Mouse (Mus musculus) heart, postnatal 0 days (tissue): Measurements from ENCODE around the gene Vwa8. TPM values are rescaled to one million over a fixed set of nuclear protein-coding genes. Genes with fewer than 3 reads are reported as not detected.
A peak's percentile ranks its signal among the peaks of the same experiment; 100 is the strongest.

Experiments
- ATAC-seq: fragments of 200-750 bp; cut with Nextera tagmentation; 2 replicates; pipeline ENCODE4 v1.8.0; 2017; ENCODE audit warnings: low read depth, moderate number of reproducible peaks, moderate library complexity; ENCODE audit not compliant: insufficient read depth
- DNase-seq: peaks from one replicate; pipeline ENCODE4 v3.0.0-alpha.2; 2016; ENCODE audit warnings: low spot score
- H3K27ac ChIP-seq: fragments of 300-500 bp; sonication (generic); 2 replicates; pipeline ENCODE4 v1.5.1; 2014; ENCODE audit warnings: low read depth, mild to moderate bottlenecking
- H3K27me3 ChIP-seq: fragments of 300-500 bp; sonication (generic); 2 replicates; pipeline ENCODE4 v1.6.1; 2014; ENCODE audit warnings: low read length, mixed read lengths; ENCODE audit not compliant: control insufficient read depth, insufficient read depth
- H3K36me3 ChIP-seq: fragments of 300-500 bp; sonication (generic); replicated peaks from 2 replicates; pipeline ENCODE4 v1.6.1; 2014; ENCODE audit warnings: low read length, mixed read lengths; ENCODE audit not compliant: control insufficient read depth, insufficient read depth
- H3K4me1 ChIP-seq: fragments of 300-500 bp; sonication (generic); 2 replicates; pipeline ENCODE4 v1.6.1; 2014; ENCODE audit warnings: antibody characterized with exemption; ENCODE audit not compliant: control insufficient read depth, insufficient read depth
- H3K4me2 ChIP-seq: fragments of 300-500 bp; sonication (generic); 2 replicates; pipeline ENCODE4 v1.6.1; 2014; ENCODE audit warnings: low read depth, mild to moderate bottlenecking, low read length, moderate library complexity
- H3K4me3 ChIP-seq: fragments of 300-500 bp; sonication (generic); 2 replicates; pipeline ENCODE4 v1.5.1; 2014; ENCODE audit warnings: low read depth, low read length
- H3K9ac ChIP-seq: fragments of 300-500 bp; sonication (generic); replicated peaks from 2 replicates; pipeline ENCODE4 v1.6.1; 2014; ENCODE audit warnings: low read depth, low read length, mixed read lengths
- H3K9me3 ChIP-seq: fragments of 300-500 bp; sonication (generic); replicated peaks from 2 replicates; pipeline ENCODE4 v1.6.1; 2016; ENCODE audit warnings: low read length; ENCODE audit not compliant: control insufficient read depth
- CTCF ChIP-seq: IDR thresholded peaks from 2 replicates; pipeline ENCODE4 v1.5.1; 2016; ENCODE audit warnings: antibody characterized with exemption, control low read depth, low read depth
- EP300 ChIP-seq: IDR thresholded peaks from 2 replicates; pipeline ENCODE4 v1.6.1; 2016; ENCODE audit warnings: antibody characterized with exemption, low read depth
- WGBS: fragments of 180-500 bp; shearing (Covaris S2); extraction: QIAGEN DNeasy Blood & Tissue Kit; methylation state at CpG from one replicate; pipeline ENCODE4 v1.1.7; 2014; 5-methylcytosine and 5-hydroxymethylcytosine counted together
- polyA plus RNA-seq: library from polyadenylated mRNA; unstranded; fragments of >200 nt; fragmentation: Nextera tagmentation; extraction: Ambion mirVana; gene quantifications from 2 replicates; pipeline ENCODE4 v1.2.1, GENCODE M21; 2015
- total RNA-seq: library from RNA; depleted of rRNA; stranded (reverse); fragments of >200 nt; gene quantifications from 2 replicates; pipeline ENCODE4 v1.2.3, GENCODE M21; 2014; ENCODE audit warnings: low replicate concordance

Vwa8 gene
- total and polyA plus RNA-seq, 2 experiments from 2014 or later: 36.2 to 78.8 TPM

DNA sequence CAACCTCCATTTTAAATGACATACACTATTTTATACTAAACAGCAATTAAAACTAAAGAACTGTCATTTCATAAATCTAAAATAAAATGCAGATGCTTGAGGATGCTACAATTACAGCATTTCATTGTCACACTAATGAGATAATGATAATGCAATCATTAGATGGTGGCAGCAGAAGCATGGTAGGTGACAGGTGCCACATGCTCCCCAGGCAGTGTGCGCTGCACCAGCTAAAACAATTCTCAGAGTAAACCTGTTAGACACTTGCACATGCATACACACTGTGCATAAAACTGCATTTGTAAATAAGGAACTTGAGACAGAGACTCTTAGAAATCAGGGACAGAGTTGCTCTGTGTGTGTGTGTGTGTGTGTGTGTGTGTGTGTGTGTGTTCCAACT is 220.7 kb downstream of the Vwa8 start:
- Histone ChIP-seq H3K36me3 (no peaks in the 10 kb centered on the region), H3K9me3 (no peaks in the 10 kb centered on the region), H3K4me1 (no peaks in the 10 kb centered on the region), H3K27me3 (no peaks in the 10 kb centered on the region), H3K27ac (no peak overlapping the region), H3K4me3 (no peak overlapping the region), H3K9ac (no peak overlapping the region), H3K4me2 (no peak overlapping the region)
- no peak for ATAC-seq
- TF ChIP-seq CTCF: no peak
- TF ChIP-seq EP300: no peak
- WGBS: 97% methylated on average over 1 of the region's 1 CpGs
- DNase-seq: no peak

GRCm38 (mm10) chr14:79074786-79075185 is 225.9 kb downstream of the Vwa8 start:
- ATAC-seq: no peak
- DNase-seq: no peak
- Histone ChIP-seq H3K36me3 (no peaks in the 10 kb centered on the region), H3K4me2 (no peak overlapping the region), H3K4me3 (no peak overlapping the region), H3K27ac (no peak overlapping the region), H3K9me3 (no peaks in the 10 kb centered on the region), H3K9ac (no peak overlapping the region), H3K27me3 (no peaks in the 10 kb centered on the region), H3K4me1 (0 out of 2 replicates have a peak, but pooled peaks cover 8% of the 10 kb centered on the region)
- TF ChIP-seq EP300: no peak
- TF ChIP-seq CTCF: no peak
- 40% methylated on average over 8 of the region's 8 CpGs for WGBS

DNA sequence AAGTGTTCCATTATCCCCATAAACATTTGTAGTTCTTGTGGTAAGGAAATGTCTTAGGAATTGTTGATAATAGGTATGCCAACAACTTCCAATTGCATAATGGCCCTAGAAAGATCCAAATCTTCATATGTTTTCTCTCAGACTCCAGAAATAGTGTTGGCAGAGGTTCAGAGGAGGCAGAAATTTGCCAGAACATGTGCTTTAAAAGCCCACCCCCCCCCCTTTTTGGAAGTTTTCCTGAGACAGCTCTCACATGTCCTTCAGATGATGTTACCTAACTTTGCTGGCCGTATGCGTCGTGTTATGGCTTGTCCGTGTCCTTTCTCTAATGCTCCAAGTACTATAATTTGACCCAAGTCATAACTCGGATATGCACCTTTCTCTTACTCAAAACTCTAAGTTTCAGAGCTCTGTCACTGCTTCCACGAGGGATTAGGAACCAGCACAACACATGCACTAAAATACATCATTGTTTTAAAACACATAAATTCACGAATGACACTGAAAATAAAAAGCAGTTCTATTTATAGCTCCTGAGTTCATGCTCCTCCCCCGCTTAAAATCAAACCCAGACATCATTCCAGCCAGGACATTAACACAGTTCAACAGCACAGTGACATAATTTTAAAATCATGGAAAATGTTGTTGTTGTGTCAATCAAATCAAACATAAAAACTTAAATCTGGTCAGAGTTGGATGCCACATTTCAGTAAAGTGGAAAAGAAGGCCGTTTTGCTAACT is 227.9 kb downstream of the Vwa8 start:
- Histone ChIP-seq H3K9ac (no peak overlapping the region), H3K36me3 (no peaks in the 10 kb centered on the region), H3K9me3 (no peaks in the 10 kb centered on the region), H3K4me2 (no peak overlapping the region), H3K4me1 (0 out of 2 replicates have a peak, but pooled peaks cover 8% of the 10 kb centered on the region), H3K27ac (no peak overlapping the region), H3K27me3 (no peaks in the 10 kb centered on the region), H3K4me3 (no peak overlapping the region)
- TF ChIP-seq CTCF (no peak), EP300 (no peak)
- whole genome bisulfite sequencing: 63% methylated on average over 9 of the region's 9 CpGs
- ATAC-seq: no peak
- no peak for DNase-seq

DNA sequence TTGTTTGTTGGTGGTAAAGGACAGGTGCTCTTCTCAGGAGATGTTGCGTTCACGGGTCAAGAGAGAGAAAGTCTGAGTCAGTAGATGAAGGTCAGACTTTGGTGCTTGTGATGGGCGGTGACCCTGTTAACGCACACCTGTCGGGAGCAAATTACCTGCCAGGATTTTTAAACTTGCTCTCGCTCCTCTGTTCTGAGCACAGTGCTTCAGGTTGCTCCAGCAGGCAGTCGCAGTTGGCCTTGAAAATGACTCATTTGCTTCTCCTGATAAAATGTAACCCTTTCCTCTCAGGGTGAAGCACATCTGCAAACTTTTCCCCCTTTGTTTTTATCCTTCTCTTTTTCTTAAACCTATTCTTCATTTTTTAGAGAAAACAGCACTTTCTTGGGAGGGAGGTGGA is 234.7 kb downstream of the Vwa8 start:
- Histone ChIP-seq H3K4me2 (no peak overlapping the region), H3K27ac (no peak overlapping the region), H3K4me1 (no peaks in the 10 kb centered on the region), H3K9ac (no peak overlapping the region), H3K27me3 (no peaks in the 10 kb centered on the region), H3K36me3 (no peaks in the 10 kb centered on the region), H3K9me3 (no peaks in the 10 kb centered on the region), H3K4me3 (no peak overlapping the region)
- DNase-seq (no peak), ATAC-seq (no peak)
- TF ChIP-seq CTCF (no peak), EP300 (no peak)
- 45% methylated on average over 7 of the region's 7 CpGs for WGBS

DNA sequence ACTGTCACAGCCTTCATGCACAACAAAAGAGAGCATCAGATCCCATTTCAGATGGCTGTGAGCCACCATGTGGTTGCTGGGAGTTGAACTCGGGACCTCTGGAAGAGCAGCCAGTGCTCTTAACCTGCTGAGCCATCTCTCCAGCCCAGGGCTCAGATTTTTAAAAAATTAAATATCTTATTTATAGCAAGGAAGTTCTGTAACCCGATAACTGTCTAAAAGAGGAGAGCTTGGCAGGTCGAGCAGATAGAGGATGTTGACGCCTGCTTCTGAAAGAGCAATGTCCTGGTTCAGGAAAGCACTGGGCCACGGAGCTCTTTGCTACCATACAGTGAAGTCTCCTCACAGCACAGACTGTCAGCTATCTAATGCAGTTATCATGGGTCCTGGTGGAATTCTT is 237.2 kb downstream of the Vwa8 start:
- DNase-seq: no peak
- Histone ChIP-seq H3K9ac (no peak overlapping the region), H3K27me3 (no peaks in the 10 kb centered on the region), H3K4me3 (no peak overlapping the region), H3K4me1 (peaks cover 12% of the 10 kb centered on the region), H3K36me3 (no peaks in the 10 kb centered on the region), H3K27ac (no peak overlapping the region), H3K4me2 (no peak overlapping the region), H3K9me3 (no peaks in the 10 kb centered on the region)
- WGBS: 71% methylated on average over 5 of the region's 5 CpGs
- no peak for ATAC-seq
- TF ChIP-seq EP300: no peak
- TF ChIP-seq CTCF: no peak

- DNase-seq (peak; percentile 87), ATAC-seq (peak; percentile 91)
- Histone ChIP-seq H3K27ac (peak overlapping the region; percentile 77), H3K27me3 (no peaks in the 10 kb centered on the region), H3K9ac (no peak overlapping the region), H3K4me2 (no peak overlapping the region), H3K4me3 (no peak overlapping the region), H3K9me3 (no peaks in the 10 kb centered on the region), H3K36me3 (peaks cover 7% of the 10 kb centered on the region), H3K4me1 (peaks cover 12% of the 10 kb centered on the region)
- no peak for TF ChIP-seq CTCF
- TF ChIP-seq EP300: no peak
- 13% methylated on average over 2 of the region's 2 CpGs for WGBS
Measured at GRCm38 (mm10) chr14:79089464-79089863, 240.6 kb downstream of the Vwa8 start.
